Mouse (Mus musculus) forelimb bud, embryonic 11.5 days (tissue): Measurements from ENCODE around the gene Disp1.

Source experiments
- DNase-seq: peaks from one replicate; pipeline ENCODE4 v3.0.0-alpha.2; 2012; ENCODE audit warnings: low read depth, low spot score

The Disp1 gene

GRCm38 (mm10) chr1:183163512-183164189 is 57.7 kb downstream of the Disp1 start:
- no peak for DNase-seq

GRCm38 (mm10) chr1:183161057-183161456 is 60.3 kb downstream of the Disp1 start:
- no peak for DNase-seq

- DNase-seq = no peak
These were observed 61.1 kb downstream of the Disp1 start for GRCm38 (mm10) chr1:183160188-183160587.

- DNase-seq = no peak
These were observed 62.1 kb downstream of the Disp1 start for GRCm38 (mm10) chr1:183159183-183159582.

GRCm38 (mm10) chr1:183155600-183155999 is 65.7 kb downstream of the Disp1 start:
- no peak for DNase-seq

- no peak for DNase-seq
These were observed 66.8 kb downstream of the Disp1 start for GRCm38 (mm10) chr1:183154296-183155204.

GRCm38 (mm10) chr1:183153354-183153753 is 68.0 kb downstream of the Disp1 start:
- DNase-seq = no peak

GRCm38 (mm10) chr1:183151510-183152319 is 69.6 kb downstream of the Disp1 start:
- no peak for DNase-seq

GRCm38 (mm10) chr1:183150379-183150840 is 70.9 kb downstream of the Disp1 start:
- no peak for DNase-seq

GRCm38 (mm10) chr1:183149571-183150105 is 71.7 kb downstream of the Disp1 start:
- DNase-seq = no peak

GRCm38 (mm10) chr1:183147438-183147841 is 73.9 kb downstream of the Disp1 start:
- peak; percentile 93 for DNase-seq

GRCm38 (mm10) chr1:183146795-183147194 is 74.5 kb downstream of the Disp1 start:
- DNase-seq = no peak

- no peak for DNase-seq
These were observed 75.1 kb downstream of the Disp1 start for GRCm38 (mm10) chr1:183146102-183146735.

GRCm38 (mm10) chr1:183144602-183145205 is 76.6 kb downstream of the Disp1 start:
- DNase-seq = no peak

GRCm38 (mm10) chr1:183143246-183143645 is 78.1 kb downstream of the Disp1 start:
- no peak for DNase-seq

GRCm38 (mm10) chr1:183142566-183142965 is 78.8 kb downstream of the Disp1 start:
- no peak for DNase-seq

GRCm38 (mm10) chr1:183141329-183141728 is 80.0 kb downstream of the Disp1 start:
- DNase-seq = no peak

GRCm38 (mm10) chr1:183140511-183141268 is 80.6 kb downstream of the Disp1 start:
- DNase-seq = peak; percentile 71

GRCm38 (mm10) chr1:183138088-183138487 is 83.2 kb downstream of the Disp1 start:
- no peak for DNase-seq

GRCm38 (mm10) chr1:183134427-183134826 is 86.9 kb downstream of the Disp1 start:
- DNase-seq = no peak
